Mouse (Mus musculus): ENCODE results near the gene Thap2. TPM values are rescaled to one million over a fixed set of nuclear protein-coding genes. Genes with fewer than 3 reads are reported as not detected.
A peak's percentile ranks its signal among the peaks of the same experiment; 100 is the strongest.

The Thap2 gene
- polyA plus RNA-seq, 3 experiments from 2014 or later = 13.6 to 18.7 (median 17.9) TPM

- ATAC-seq = no peak
Observed at GRCm38 (mm10) chr10:115354553-115354952, 29.7 kb downstream of the Thap2 start.

DNA sequence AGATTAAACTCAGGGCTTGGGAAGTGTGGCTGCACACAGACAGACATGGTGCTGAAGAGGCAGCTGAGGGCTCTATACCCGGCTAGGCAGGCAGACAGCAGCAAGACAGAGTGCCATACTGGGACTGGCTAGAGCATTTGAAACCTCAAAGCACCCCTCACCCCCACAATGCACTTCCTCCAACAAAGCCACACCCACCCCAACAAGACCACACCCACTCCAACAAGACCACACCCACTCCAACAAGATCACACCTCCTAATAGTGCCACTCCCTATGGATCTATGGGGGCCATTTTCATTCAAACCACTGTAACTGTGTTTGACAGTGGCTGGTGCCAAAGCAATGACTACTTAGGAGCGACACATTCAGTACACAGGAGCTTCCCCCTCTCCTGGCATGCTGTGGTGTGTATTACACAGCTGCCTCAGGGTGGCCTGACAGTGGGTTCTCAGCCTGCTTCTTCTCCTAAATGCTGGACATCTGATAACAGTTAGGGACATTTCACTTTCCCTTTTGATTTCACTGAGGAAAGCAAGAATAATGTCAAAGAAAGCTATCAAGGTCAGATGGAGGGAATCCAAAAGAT, 33.3 kb downstream of the Thap2 start:
- ATAC-seq = no peak

GRCm38 (mm10) chr10:115349509-115349908, 34.7 kb downstream of the Thap2 start:
- ATAC-seq = no peak

DNA sequence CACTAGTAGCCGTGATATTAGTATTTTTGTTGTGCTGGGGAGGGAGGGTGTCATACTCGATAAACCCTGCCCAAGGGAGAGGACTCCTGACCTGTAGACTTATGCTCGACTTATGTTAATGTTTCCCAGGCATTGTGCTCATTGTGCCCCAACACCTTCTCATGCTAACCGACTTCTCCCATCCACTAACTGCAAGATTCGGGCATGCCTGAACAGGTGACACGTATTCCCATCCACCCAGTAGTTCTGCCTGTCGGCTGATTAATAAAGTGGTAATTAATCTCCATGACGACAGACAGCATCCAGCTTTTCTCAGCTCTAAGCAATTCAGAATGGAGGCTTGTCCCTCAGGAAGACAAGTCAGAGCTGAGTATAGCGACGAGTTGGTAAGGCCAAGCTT, 35.2 kb downstream of the Thap2 start:
- ATAC-seq = no peak

- ATAC-seq = no peak
Observed at GRCm38 (mm10) chr10:115348131-115348530, 36.1 kb downstream of the Thap2 start.

- ATAC-seq = no peak
Observed at GRCm38 (mm10) chr10:115346444-115346843, 37.8 kb downstream of the Thap2 start.

DNA sequence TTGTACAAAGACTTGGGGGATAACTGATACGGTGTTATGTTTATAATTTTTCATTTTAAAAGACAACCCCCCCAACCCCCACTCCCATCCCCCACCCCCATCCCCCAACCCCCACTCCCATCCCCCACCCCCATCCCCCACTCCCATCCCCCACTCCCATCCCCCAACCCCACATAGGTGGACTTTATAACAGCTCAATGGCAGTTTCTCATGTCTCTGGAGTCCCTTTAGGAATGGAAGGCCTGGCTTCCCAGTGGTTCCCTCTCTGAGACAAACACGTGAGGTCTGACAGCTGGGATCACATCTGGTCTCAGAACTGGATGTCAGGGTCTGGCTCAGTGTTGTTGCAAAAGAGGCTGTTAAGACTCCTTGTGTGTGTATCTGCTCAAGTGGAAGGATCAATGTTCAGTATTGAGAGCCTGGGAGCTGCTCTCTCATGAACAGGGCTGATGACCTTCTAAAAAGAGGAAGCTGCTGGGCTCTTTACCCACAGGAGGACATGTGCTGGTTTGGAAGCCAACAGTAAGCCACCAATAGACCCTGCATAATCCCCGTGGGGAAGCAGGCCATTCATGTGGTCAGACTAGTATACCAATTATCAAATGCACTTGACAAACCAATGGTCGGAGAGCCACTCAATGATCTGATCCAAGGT, 41.3 kb downstream of the Thap2 start:
- ATAC-seq = no peak

DNA sequence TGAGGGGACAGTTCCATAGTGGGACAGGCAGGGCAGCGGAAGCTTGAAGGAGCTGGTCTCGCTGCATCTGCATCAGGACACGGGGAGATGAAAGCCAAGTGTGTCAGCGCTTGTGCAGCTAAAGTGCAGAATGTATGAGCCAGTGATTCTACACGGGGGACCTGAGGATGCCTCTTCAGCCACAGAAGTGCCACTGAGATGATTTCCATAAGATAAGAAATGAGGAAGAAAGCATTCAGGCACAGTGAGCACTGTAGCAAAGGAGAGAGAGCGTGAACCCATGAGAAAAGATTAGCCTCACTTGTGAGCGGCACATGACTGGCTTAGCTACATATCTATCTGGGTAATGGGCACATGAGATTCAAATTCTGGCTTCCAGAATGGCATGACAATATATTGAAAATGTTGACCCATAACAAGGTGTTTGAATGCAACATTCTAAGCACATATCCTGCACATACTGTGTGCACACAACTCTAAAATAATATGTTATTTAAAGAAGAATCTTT, 44.4 kb downstream of the Thap2 start:
- no peak for ATAC-seq

- no peak for ATAC-seq
Observed at GRCm38 (mm10) chr10:115336901-115337300, 47.3 kb downstream of the Thap2 start.

DNA sequence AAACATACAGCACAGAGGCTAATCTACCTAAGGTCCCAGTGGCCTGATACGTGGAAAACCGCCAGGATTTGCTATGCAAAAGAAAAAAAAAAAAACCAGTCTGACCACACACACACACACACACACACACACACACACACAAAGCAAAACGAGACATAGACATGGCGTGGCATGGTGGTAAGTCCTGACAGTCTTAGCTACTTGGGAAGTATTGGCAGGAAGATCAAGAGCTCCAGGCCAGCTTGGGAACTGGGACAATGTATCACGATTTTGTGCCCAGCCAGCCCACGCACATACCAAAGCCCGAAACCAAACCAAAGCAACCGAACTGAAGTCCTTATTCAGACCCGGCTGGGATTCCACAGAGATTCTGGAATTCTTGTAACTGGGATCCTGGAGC, 50.7 kb downstream of the Thap2 start:
- ATAC-seq = no peak

DNA sequence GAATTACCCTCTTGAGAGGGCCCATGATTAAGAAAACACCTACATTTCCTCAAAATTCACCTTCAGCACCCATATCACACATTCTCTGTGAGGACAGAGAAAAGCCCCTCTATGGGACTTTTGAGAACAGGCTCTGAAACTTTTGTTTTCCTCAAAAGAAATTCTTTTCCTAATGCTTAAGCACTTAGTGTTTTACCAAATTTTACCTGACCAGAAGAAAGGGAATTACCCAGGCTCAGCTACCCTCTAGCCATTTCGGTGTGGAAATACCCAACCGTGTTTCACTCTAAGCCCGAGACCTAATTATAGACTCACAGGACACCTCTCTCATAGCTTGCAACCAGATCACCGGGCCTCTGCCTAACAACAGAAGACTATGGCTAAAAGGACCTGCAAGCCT, 51.2 kb downstream of the Thap2 start:
- ATAC-seq = peak; percentile 33

- ATAC-seq = peak; percentile 72
Observed at GRCm38 (mm10) chr10:115332420-115332952, 51.8 kb downstream of the Thap2 start.

GRCm38 (mm10) chr10:115329010-115329530, 55.2 kb downstream of the Thap2 start:
- ATAC-seq = no peak

- no peak for ATAC-seq
Observed at GRCm38 (mm10) chr10:115328514-115328913, 55.7 kb downstream of the Thap2 start.

- ATAC-seq = peak; percentile 89
Observed at GRCm38 (mm10) chr10:115323295-115323694, 60.9 kb downstream of the Thap2 start.

GRCm38 (mm10) chr10:115321317-115322035, 62.8 kb downstream of the Thap2 start:
- no peak for ATAC-seq

Other genes with a start within 250 kb of the Thap2 start
- gene Tph2, start 199.4 kb downstream of the Thap2 start, polyA plus RNA-seq (2017; shearing (Covaris generic)) = not detected
- 100 to 1,000 TPM; 105 to 125 (median 108) TPM for gene Tbc1d15, start 133.0 kb downstream of the Thap2 start, polyA plus RNA-seq (2017; shearing (Covaris generic))
- gene Rab21, start 68.8 kb downstream of the Thap2 start, polyA plus RNA-seq (2017; shearing (Covaris generic)) = 10 to 100 TPM; 19.2 to 22.6 (median 21.0) TPM
- 10 to 100 TPM; 35.8 to 43.5 (median 39.4) TPM for gene Tmem19, start 21.9 kb downstream of the Thap2 start, polyA plus RNA-seq (2017; shearing (Covaris generic))
- gene Zfc3h1, start 516 bp upstream of the Thap2 start, polyA plus RNA-seq (2017; shearing (Covaris generic)) = 10 to 100 TPM; 25.6 to 37.1 (median 33.7) TPM
- not detected for gene A930009A15Rik, start 185.5 kb upstream of the Thap2 start, polyA plus RNA-seq (2017; shearing (Covaris generic))
- gene Lgr5, start 203.3 kb upstream of the Thap2 start, polyA plus RNA-seq (2017; shearing (Covaris generic)) = under 1 TPM in 1 of 3 experiments, not detected in 2; 0.15 TPM